ENCODE assay signal across 18 mouse cellular contexts in the genomic region with DNA sequence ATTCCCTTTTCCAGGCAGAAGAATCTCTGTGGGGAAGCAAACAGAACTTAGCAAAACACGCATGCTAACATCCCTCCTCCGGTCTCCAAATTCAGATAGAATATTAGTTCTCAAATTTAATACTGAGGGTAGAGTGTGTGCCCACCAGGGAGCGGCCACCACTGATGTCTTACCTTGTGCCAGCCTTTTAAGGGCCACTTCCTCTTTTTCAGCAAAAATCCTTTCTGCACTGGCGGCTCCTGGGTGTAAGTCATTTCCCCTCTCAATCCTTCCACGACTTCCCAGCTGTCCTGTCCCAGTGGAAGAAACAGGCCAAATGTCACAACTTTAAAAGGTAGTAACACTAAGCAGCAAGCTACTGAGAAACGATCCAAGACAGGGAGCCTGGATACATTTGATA.
DNase-seq lines count a peak whose midpoint lies in the region; ATAC-seq and TF ChIP-seq lines count a peak whose summit lies in the region.
"Had no signal": no experiment of that assay in that cellular context is flagged by ENCODE, and none has a peak within 500 bp of the region (broad histone marks: within the 10 kb centered on the region; RNA-seq: fewer than 3 reads in every experiment).

No protein-coding gene starts in this region.

- H3K9ac ChIP-seq in MEL (ENCODE audit: control insufficient read depth, low read depth, low read length, poor library complexity, severe bottlenecking) = no peak overlapping the region
- no peak overlapping the region for H3K9ac ChIP-seq in neural tube, embryonic 15.5 days (replicated peaks)
- H3K9ac ChIP-seq: embryonic facial prominence, embryonic 12.5 days; heart, embryonic 13.5 days; hindbrain, embryonic 13.5 days had no signal

- no peak overlapping the region for H3K4me2 ChIP-seq in neural tube, embryonic 15.5 days
- H3K4me2 ChIP-seq: embryonic facial prominence, embryonic 12.5 days; heart, embryonic 13.5 days; hindbrain, embryonic 13.5 days had no signal

- DNase-seq in 416B (ENCODE audit: low read depth) (peak; percentile 53), MEL (ENCODE audit: low read depth, low spot score) (peak; percentile 28)
- no peak for DNase-seq in left cerebral cortex, postnatal 25 days (ENCODE audit: low spot score in 2 of 2)
- no peak for DNase-seq in gastrocnemius, adult 2 months
- DNase-seq: adrenal gland, postnatal 14 days; cerebellum, adult 18-20 months; cerebellum, adult 9-11 months; gastrocnemius, postnatal 14 days; heart, postnatal 4 days had no signal

- no peak overlapping the region for H3K4me3 ChIP-seq in MEL (ENCODE audit: control insufficient read depth in 1 of 2, insufficient read depth in 1 of 2, low read depth in 2 of 2, low read length in 2 of 2)
- H3K4me3 ChIP-seq in gastrocnemius, adult 2 months = no peak overlapping the region
- no peak overlapping the region for H3K4me3 ChIP-seq in neural tube, embryonic 15.5 days (replicated peaks)
- H3K4me3 ChIP-seq: embryonic facial prominence, embryonic 12.5 days; heart, embryonic 13.5 days; hindbrain, embryonic 13.5 days had no signal

- no peak overlapping the region for H3K27ac ChIP-seq in MEL (ENCODE audit: control insufficient read depth, low read depth, low read length)
- no peak overlapping the region for H3K27ac ChIP-seq in gastrocnemius, adult 2 months
- no peak overlapping the region for H3K27ac ChIP-seq in neural tube, embryonic 15.5 days (replicated peaks)
- H3K27ac ChIP-seq: embryonic facial prominence, embryonic 12.5 days; heart, embryonic 13.5 days; hindbrain, embryonic 13.5 days; hindbrain, postnatal 0 days had no signal

- WGBS in neural tube, embryonic 15.5 days = 69% methylated on average over 6 of the region's 6 CpGs

- no peak for TF ChIP-seq RAD21 in MEL (IDR thresholded peaks at IDR 0.05; ENCODE audit: low read depth, low read length)

- ATAC-seq in hematopoietic stem cell, adult 5-6 weeks (replicated peaks in 1 of 2; ENCODE audit: insufficient read depth in 1 of 2, low FRiP score in 2 of 2, low TSS enrichment in 1 of 2, low read depth in 1 of 2, poor library complexity in 2 of 2, severe bottlenecking in 2 of 2) = peak; percentile 84 to 87; a peak in 3 of 4 replicates
- ATAC-seq in neutrophil, adult 5-6 weeks (ENCODE audit: extremely low read depth, insufficient number of reproducible peaks, low FRiP score, poor library complexity, severe bottlenecking) = peak; percentile 31; the same call in 1 of the 2 replicates
- no peak for ATAC-seq in neural tube, embryonic 15.5 days (ENCODE audit: low FRiP score)
- ATAC-seq: forebrain, embryonic 16.5 days; hindbrain, postnatal 0 days had no signal

- TF ChIP-seq EP300 in MEL (IDR thresholded peaks at IDR 0.05; ENCODE audit: low read depth in 1 of 2, low read length in 2 of 2) = no peak

- no peaks in the 10 kb centered on the region for H3K9me3 ChIP-seq in MEL (replicated peaks; ENCODE audit: insufficient read depth, low read length)
- no peaks in the 10 kb centered on the region for H3K9me3 ChIP-seq in neural tube, embryonic 15.5 days (replicated peaks)
- H3K9me3 ChIP-seq: embryonic facial prominence, embryonic 12.5 days; G1E; heart, embryonic 13.5 days; hindbrain, embryonic 13.5 days had no signal

- H3K36me3 ChIP-seq in MEL (ENCODE audit: control insufficient read depth in 1 of 2, insufficient read depth in 2 of 2, low read length in 2 of 2) = no peaks in the 10 kb centered on the region
- no peaks in the 10 kb centered on the region for H3K36me3 ChIP-seq in neural tube, embryonic 15.5 days
- H3K36me3 ChIP-seq: embryonic facial prominence, embryonic 12.5 days; G1E; hindbrain, embryonic 13.5 days had no signal

- TF ChIP-seq POLR2A in MEL (IDR thresholded peaks at IDR 0.05; ENCODE audit: control insufficient read depth in 1 of 2, insufficient read depth in 1 of 2, low read depth in 1 of 2, low read length in 2 of 2, poor library complexity in 1 of 2) = no peak

- H3K27me3 ChIP-seq in MEL (ENCODE audit: control insufficient read depth in 1 of 2, insufficient read depth in 2 of 2, low read length in 2 of 2) = no peaks in the 10 kb centered on the region
- no peaks in the 10 kb centered on the region for H3K27me3 ChIP-seq in neural tube, embryonic 15.5 days (replicated peaks)
- H3K27me3 ChIP-seq: embryonic facial prominence, embryonic 12.5 days; heart, embryonic 13.5 days; hindbrain, embryonic 13.5 days had no signal

- no peaks in the 10 kb centered on the region for H3K79me2 ChIP-seq in MEL (ENCODE audit: control insufficient read depth, insufficient read depth, low read length, poor library complexity)

- no peaks in the 10 kb centered on the region for H3K4me1 ChIP-seq in MEL (ENCODE audit: control insufficient read depth in 1 of 2, insufficient read depth in 2 of 2, low read length in 2 of 2)
- peaks cover 21% of the 10 kb centered on the region for H3K4me1 ChIP-seq in neural tube, embryonic 15.5 days

- no peak for TF ChIP-seq CTCF in MEL (IDR thresholded peaks at IDR 0.05 in 2 of 3, conservative IDR thresholded peaks at IDR 0.05 in 1 of 3; ENCODE audit: control insufficient read depth in 1 of 3, insufficient read depth in 1 of 3, low read depth in 2 of 3, low read length in 3 of 3, poor library complexity in 1 of 3, severe bottlenecking in 1 of 3)
- TF ChIP-seq CTCF in gastrocnemius, adult 2 months (IDR thresholded peaks at IDR 0.05) = no peak

- intact Hi-C loops in left cerebral cortex, postnatal 25 days (cut with DNase I) = no loop called here
- intact Hi-C loops in gastrocnemius, adult 2 months (cut with DNase I) = no loop called here

TF ChIP-seq in MEL, 35 proteins besides CTCF, POLR2A, EP300 and RAD21:
- no peak for TF ChIP-seq ETS1 (IDR thresholded peaks at IDR 0.05; ENCODE audit: low read depth, low read length)
- TF ChIP-seq POLR2AphosphoS5 (IDR thresholded peaks at IDR 0.05; ENCODE audit: borderline replicate concordance, low read depth, low read length) = no peak
- no peak for TF ChIP-seq UBTF (IDR thresholded peaks at IDR 0.05; ENCODE audit: borderline replicate concordance, insufficient read depth, low read depth, low read length)
- TF ChIP-seq MEF2A (IDR thresholded peaks at IDR 0.05; ENCODE audit: extremely low read depth, insufficient replicate concordance, low read depth, low read length, poor library complexity, severe bottlenecking) = no peak
- TF ChIP-seq KAT2A (conservative IDR thresholded peaks at IDR 0.05; ENCODE audit: low read depth, low read length) = no peak
- TF ChIP-seq MAX (IDR thresholded peaks at IDR 0.05; ENCODE audit: low read length) = no peak
- no peak for TF ChIP-seq JUND (IDR thresholded peaks at IDR 0.05; ENCODE audit: low read depth, low read length)

Comparison
In these comparisons a context has a peak if more than half of its experiments do, and no peak if none do; other contexts are left out.
1. DNase-seq: peak in 416B (single experiment) and MEL (single experiment); none in left cerebral cortex, postnatal 25 days (0 of 2) and gastrocnemius, adult 2 months (single experiment).